Mouse (Mus musculus): Measurements from ENCODE around the gene Tekt2. TPM values are rescaled to one million over a fixed set of nuclear protein-coding genes. Genes with fewer than 3 reads are reported as not detected.

Gene Tekt2
- polyA plus RNA-seq (2016; fragmentation: Nextera tagmentation; extraction: Ambion mirVana): 1.4 and 1.5 TPM in 2 replicates

DNA sequence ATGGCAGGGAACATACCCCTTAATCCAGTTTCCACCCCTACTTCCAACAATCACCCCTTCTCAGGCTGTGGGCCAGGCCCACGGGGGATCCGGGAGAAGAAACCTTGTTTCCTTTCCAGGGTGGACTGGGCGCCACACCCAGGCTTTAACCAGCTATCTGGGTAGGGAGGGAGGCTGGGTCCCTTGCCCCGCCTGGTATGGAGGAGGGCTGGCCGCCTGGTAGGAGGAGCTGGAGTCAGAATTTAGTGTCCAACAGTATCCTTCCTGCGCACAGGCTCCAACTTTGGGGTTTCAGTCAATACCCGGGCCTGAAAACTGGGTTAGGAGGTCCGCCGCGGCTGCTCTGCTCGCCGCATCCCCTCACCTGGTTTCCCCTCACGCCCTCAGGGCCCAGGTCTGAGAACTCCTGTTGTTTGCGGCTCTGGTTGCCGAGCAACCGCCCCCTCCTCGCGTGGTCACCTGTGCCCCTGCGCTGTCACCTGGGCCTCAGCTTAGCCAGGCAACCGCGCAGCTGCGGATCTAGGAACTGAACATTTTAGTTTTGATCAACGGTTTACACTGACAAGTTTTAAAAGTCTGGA lies at the start of gene Tekt2:
TSS of gene Tekt2 (minus strand) at position 408 of the 581 bp plus-strand sequence.
- no peak within 1 kb of the TSS for H3K27ac ChIP-seq (ENCODE audit: poor library complexity, severe bottlenecking)
- peaks cover 42% of the 10 kb centered on the region for H3K27me3 ChIP-seq (replicated peaks)
- H3K9me3 ChIP-seq (replicated peaks): no peaks in the 10 kb centered on the region
- H3K4me3 ChIP-seq: peak within 1 kb of the TSS; percentile 23
- H3K4me1 ChIP-seq (replicated peaks): peaks cover 21% of the 10 kb centered on the region
- H3K4me2 ChIP-seq: peak within 1 kb of the TSS; percentile 53
- no peak for ATAC-seq (ENCODE audit: insufficient number of reproducible peaks, low FRiP score)
- WGBS: 13% methylated on average over 22 of the region's 23 CpGs
- 0 out of 2 replicates have a peak within 1 kb of the TSS, but pooled peaks have one; percentile 14 for H3K9ac ChIP-seq
- H3K36me3 ChIP-seq: no peaks in the 10 kb centered on the region

GRCm38 (mm10) chr4:126371497-126371896 lies 46.0 kb upstream of the Tekt2 start:
- Histone ChIP-seq H3K4me3 (no peak overlapping the region), H3K9me3 (replicated peaks) (no peaks in the 10 kb centered on the region), H3K27ac (ENCODE audit: poor library complexity, severe bottlenecking) (peak overlapping the region; percentile 37; the same call in 1 of the 2 replicates), H3K36me3 (peaks cover 27% of the 10 kb centered on the region), H3K4me2 (no peak overlapping the region), H3K4me1 (replicated peaks) (0 out of 2 replicates have a peak, but pooled peaks cover 3% of the 10 kb centered on the region), H3K9ac (no peak overlapping the region), H3K27me3 (replicated peaks) (no peaks in the 10 kb centered on the region)
- ATAC-seq (ENCODE audit: insufficient number of reproducible peaks, low FRiP score): peak; percentile 42; the same call in 1 of the 2 replicates
- 56% methylated on average over 9 of the region's 9 CpGs for WGBS

DNA sequence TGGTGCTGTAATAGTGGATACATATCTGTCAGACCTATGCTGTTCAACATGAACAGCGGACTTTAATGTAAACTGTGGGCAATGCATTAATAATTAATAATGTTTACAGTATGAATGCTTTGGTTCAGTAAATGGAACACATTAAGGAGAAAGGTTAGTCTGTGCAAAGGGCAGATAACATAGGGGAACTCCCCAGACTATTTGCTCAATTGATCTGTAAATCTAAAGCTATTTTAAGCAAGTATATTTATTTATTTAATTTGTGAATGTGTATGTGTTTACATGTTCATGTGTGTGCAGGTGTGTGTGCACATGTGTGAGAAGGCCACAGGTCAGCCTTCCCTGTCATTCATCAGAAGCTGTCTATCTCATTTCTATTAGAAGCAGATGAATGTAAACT lies 34.6 kb upstream of the Tekt2 start:
- 96% methylated on average over 1 of the region's 1 CpGs for WGBS
- no peaks in the 10 kb centered on the region for H3K4me1 ChIP-seq (replicated peaks)
- no peak overlapping the region for H3K27ac ChIP-seq (ENCODE audit: poor library complexity, severe bottlenecking)
- H3K9me3 ChIP-seq (replicated peaks): peaks cover 4% of the 10 kb centered on the region
- H3K4me2 ChIP-seq: no peak overlapping the region
- no peak overlapping the region for H3K9ac ChIP-seq
- H3K4me3 ChIP-seq: no peak overlapping the region
- H3K27me3 ChIP-seq (replicated peaks): no peaks in the 10 kb centered on the region
- H3K36me3 ChIP-seq: peaks cover 55% of the 10 kb centered on the region
- ATAC-seq (ENCODE audit: insufficient number of reproducible peaks, low FRiP score): no peak

DNA sequence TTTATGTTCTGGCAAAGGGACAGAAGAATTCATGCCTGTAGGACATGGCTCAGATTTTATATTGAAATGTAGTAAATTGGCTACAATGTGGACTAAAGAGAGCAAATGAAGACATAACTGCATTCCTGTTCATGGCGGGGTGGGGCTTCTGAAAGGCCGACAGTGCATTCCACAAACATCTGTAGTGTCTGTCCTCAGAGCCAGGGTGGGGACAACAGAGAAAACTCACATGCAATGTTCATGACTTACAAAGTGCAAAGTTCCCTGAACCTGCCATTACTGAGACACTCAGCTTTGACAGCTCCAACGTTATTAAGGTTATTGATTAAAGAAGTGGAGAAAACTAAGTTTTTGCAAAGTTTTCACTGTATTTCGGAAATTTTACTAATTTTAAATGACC lies 18.0 kb upstream of the Tekt2 start:
- Histone ChIP-seq H3K9ac (no peak overlapping the region), H3K27ac (ENCODE audit: poor library complexity, severe bottlenecking) (no peak overlapping the region), H3K27me3 (replicated peaks) (no peaks in the 10 kb centered on the region), H3K4me1 (replicated peaks) (no peaks in the 10 kb centered on the region), H3K4me2 (no peak overlapping the region), H3K4me3 (no peak overlapping the region), H3K9me3 (replicated peaks) (no peaks in the 10 kb centered on the region), H3K36me3 (peaks cover 27% of the 10 kb centered on the region)
- ATAC-seq (ENCODE audit: insufficient number of reproducible peaks, low FRiP score): no peak
- WGBS: 72% methylated on average over 4 of the region's 4 CpGs

DNA sequence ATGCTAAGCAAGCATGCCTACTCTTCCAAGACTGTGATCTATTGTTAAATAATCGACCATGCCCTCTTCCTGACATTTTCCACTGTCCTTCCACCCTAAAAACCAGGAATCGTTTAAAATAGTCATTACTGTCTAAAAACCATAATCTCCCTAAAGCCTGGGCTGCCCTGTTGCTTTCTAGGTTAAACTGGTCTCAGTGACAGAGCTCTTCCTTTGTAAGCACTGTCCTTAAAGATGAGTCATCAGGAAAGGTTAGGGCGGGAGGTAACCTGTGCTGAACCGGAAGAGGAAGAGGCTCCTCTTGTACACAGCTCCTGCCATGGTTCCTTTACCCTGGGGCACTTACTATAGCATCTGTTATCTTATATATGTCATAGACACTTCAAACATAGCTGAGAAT lies 14.0 kb upstream of the Tekt2 start:
- H3K9me3 ChIP-seq (replicated peaks): no peaks in the 10 kb centered on the region
- H3K4me2 ChIP-seq: no peak overlapping the region
- no peak overlapping the region for H3K4me3 ChIP-seq
- peaks cover 7% of the 10 kb centered on the region; the same call in 1 of the 2 replicates for H3K36me3 ChIP-seq
- WGBS: 53% methylated on average over 4 of the region's 4 CpGs
- ATAC-seq (ENCODE audit: insufficient number of reproducible peaks, low FRiP score): no peak
- peaks cover 13% of the 10 kb centered on the region; the same call in 1 of the 2 replicates for H3K4me1 ChIP-seq (replicated peaks)
- H3K27me3 ChIP-seq (replicated peaks): no peaks in the 10 kb centered on the region
- H3K27ac ChIP-seq (ENCODE audit: poor library complexity, severe bottlenecking): no peak overlapping the region
- no peak overlapping the region for H3K9ac ChIP-seq

GRCm38 (mm10) chr4:126332358-126332757 lies 6.9 kb upstream of the Tekt2 start:
- 0 out of 2 replicates have a peak, but pooled peaks cover 4% of the 10 kb centered on the region for H3K36me3 ChIP-seq

DNA sequence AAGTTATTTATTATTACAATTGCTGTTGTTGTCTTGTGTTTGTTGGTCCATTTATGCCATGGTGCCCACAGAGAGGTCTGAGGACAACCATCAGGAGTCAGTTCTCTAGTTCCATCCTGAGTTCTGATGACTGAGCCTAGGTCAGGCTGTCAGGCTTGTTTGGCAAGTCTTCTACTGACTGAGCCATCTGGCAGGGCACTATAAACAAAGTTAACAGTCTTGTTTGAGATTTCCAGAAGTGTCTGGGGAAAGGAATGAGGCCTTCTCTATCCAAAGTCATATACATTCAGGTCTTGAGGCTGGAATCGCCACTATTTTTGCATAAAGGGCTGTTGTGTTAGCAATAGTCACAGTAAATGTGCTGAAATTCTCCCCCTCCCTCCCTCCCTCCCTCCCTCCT lies 6.3 kb upstream of the Tekt2 start:
- Histone ChIP-seq H3K27me3 (replicated peaks) (no peaks in the 10 kb centered on the region), H3K4me1 (replicated peaks) (peaks cover 8% of the 10 kb centered on the region; the same call in 1 of the 2 replicates), H3K4me2 (no peak overlapping the region), H3K36me3 (0 out of 2 replicates have a peak, but pooled peaks cover 4% of the 10 kb centered on the region), H3K27ac (ENCODE audit: poor library complexity, severe bottlenecking) (no peak overlapping the region), H3K9me3 (replicated peaks) (no peaks in the 10 kb centered on the region), H3K9ac (no peak overlapping the region), H3K4me3 (no peak overlapping the region)
- WGBS: 75% methylated on average over 1 of the region's 1 CpGs
- ATAC-seq (ENCODE audit: insufficient number of reproducible peaks, low FRiP score): no peak

More at GRCm38 (mm10) chr4:126332358-126332757, 6.9 kb upstream of the Tekt2 start:
- H3K4me2 ChIP-seq: no peak overlapping the region
- WGBS: 43% methylated on average over 3 of the region's 3 CpGs
- H3K4me1 ChIP-seq (replicated peaks): peaks cover 13% of the 10 kb centered on the region; the same call in 1 of the 2 replicates
- no peaks in the 10 kb centered on the region for H3K9me3 ChIP-seq (replicated peaks)
- no peak overlapping the region for H3K27ac ChIP-seq (ENCODE audit: poor library complexity, severe bottlenecking)
- no peak for ATAC-seq (ENCODE audit: insufficient number of reproducible peaks, low FRiP score)
- no peak overlapping the region for H3K9ac ChIP-seq
- H3K4me3 ChIP-seq: no peak overlapping the region
- no peaks in the 10 kb centered on the region for H3K27me3 ChIP-seq (replicated peaks)

GRCm38 (mm10) chr4:126330295-126330694 lies 4.8 kb upstream of the Tekt2 start:
- peaks cover 9% of the 10 kb centered on the region for H3K27me3 ChIP-seq (replicated peaks)
- peaks cover 4% of the 10 kb centered on the region for H3K4me1 ChIP-seq (replicated peaks)
- no peak overlapping the region for H3K27ac ChIP-seq (ENCODE audit: poor library complexity, severe bottlenecking)
- 81% methylated on average over 4 of the region's 4 CpGs for WGBS
- 0 out of 2 replicates have a peak, but pooled peaks cover 4% of the 10 kb centered on the region for H3K36me3 ChIP-seq
- H3K9ac ChIP-seq: no peak overlapping the region
- no peak for ATAC-seq (ENCODE audit: insufficient number of reproducible peaks, low FRiP score)
- H3K9me3 ChIP-seq (replicated peaks): no peaks in the 10 kb centered on the region
- no peak overlapping the region for H3K4me3 ChIP-seq
- no peak overlapping the region for H3K4me2 ChIP-seq

DNA sequence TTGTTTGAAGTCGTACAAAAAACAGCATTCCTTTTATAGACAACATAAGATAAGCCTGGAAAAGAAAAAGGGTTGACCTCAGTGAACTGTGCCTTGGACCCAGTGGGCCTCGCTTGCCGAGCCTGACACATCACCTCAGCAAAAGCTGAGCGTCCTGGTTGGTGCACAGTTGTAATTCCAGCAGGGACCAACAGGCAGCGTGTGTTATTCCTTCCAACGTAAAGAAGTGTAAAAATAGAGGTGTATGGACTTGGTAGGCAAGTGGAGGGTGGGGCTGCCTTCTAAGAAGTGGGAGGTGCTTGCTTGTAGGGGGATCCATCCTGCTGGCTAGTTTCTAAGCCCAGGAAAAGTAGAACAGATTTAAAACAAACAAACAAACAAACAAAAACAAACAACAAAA lies 548 bp upstream of the Tekt2 start:
- Histone ChIP-seq H3K4me3 (no peak overlapping the region), H3K27ac (ENCODE audit: poor library complexity, severe bottlenecking) (no peak overlapping the region), H3K27me3 (replicated peaks) (peaks cover 42% of the 10 kb centered on the region), H3K4me1 (replicated peaks) (peaks cover 15% of the 10 kb centered on the region), H3K4me2 (no peak overlapping the region), H3K9me3 (replicated peaks) (no peaks in the 10 kb centered on the region), H3K9ac (no peak overlapping the region), H3K36me3 (no peaks in the 10 kb centered on the region)
- no peak for ATAC-seq (ENCODE audit: insufficient number of reproducible peaks, low FRiP score)
- WGBS: 19% methylated on average over 6 of the region's 6 CpGs

DNA sequence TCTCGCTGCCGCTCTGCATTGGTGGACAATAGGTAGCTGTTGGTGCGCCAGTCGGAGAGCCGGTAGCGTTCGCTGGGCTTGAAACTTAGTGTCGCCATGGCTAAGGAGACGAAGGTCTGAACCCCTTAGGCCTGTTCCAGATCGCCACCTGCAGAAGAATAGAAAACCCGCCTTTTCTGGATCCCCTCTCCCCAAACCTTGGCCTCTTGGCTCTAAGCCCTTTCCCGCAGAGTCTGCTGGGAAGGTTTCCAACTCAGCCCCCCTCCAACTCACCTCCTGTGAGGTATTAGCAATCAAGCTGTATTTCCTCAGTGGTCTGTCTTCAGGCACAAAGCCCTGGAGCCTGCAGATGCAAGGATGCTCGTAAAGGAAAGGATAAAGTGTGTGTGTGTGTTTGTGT lies 627 bp downstream of the Tekt2 start:
- no peaks in the 10 kb centered on the region for H3K9me3 ChIP-seq (replicated peaks)
- 29% methylated on average over 13 of the region's 13 CpGs for WGBS
- no peak for ATAC-seq (ENCODE audit: insufficient number of reproducible peaks, low FRiP score)
- H3K36me3 ChIP-seq: no peaks in the 10 kb centered on the region
- peaks cover 42% of the 10 kb centered on the region for H3K27me3 ChIP-seq (replicated peaks)
- peak overlapping the region; percentile 53 for H3K4me2 ChIP-seq
- H3K9ac ChIP-seq: no peak overlapping the region
- no peak overlapping the region for H3K27ac ChIP-seq (ENCODE audit: poor library complexity, severe bottlenecking)
- H3K4me3 ChIP-seq: no peak overlapping the region
- peaks cover 25% of the 10 kb centered on the region for H3K4me1 ChIP-seq (replicated peaks)

DNA sequence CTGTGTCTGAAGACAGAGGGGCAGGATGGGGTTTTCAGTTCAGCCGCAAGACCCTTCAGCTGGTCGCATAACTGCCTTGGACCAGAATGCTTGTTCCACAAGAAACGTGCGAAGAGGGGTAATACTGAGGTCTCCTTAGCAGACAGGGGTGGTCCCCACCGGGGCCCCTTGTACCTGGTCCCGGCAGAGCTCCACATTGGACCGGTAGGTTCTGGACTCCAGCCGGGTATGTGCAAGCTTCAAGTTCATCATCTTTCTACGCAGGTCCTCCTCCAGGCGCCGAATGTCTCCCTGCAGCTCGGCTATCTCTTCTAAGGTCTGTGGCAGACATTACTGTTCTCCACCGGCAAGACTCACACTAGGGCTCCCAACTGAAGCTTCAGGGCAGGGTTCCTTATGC lies 2.8 kb downstream of the Tekt2 start:
- Histone ChIP-seq H3K4me1 (replicated peaks) (peaks cover 27% of the 10 kb centered on the region), H3K36me3 (peaks cover 13% of the 10 kb centered on the region), H3K9me3 (replicated peaks) (no peaks in the 10 kb centered on the region), H3K4me3 (no peak overlapping the region), H3K27me3 (replicated peaks) (peaks cover 42% of the 10 kb centered on the region), H3K4me2 (no peak overlapping the region), H3K9ac (no peak overlapping the region), H3K27ac (ENCODE audit: poor library complexity, severe bottlenecking) (no peak overlapping the region)
- ATAC-seq (ENCODE audit: insufficient number of reproducible peaks, low FRiP score): no peak
- 92% methylated on average over 13 of the region's 13 CpGs for WGBS

Measured in heart, embryonic 12.5 days (tissue).